Mouse (Mus musculus) forebrain, embryonic 14.5 days (tissue): ENCODE data around the gene Myh1. TPM values are rescaled to one million over a fixed set of nuclear protein-coding genes. Genes with fewer than 3 reads are reported as not detected.
A peak's percentile ranks its signal among the peaks of the same experiment; 100 is the strongest.

Source experiments
- ATAC-seq: fragments of 200-750 bp; cut with Nextera tagmentation; 2 replicates; pipeline ENCODE4 v1.8.0; 2017; ENCODE audit warnings: mild to moderate bottlenecking, moderate library complexity
- DNase-seq: peaks from one replicate; pipeline ENCODE4 v3.0.0-alpha.2; 2015; ENCODE audit warnings: low spot score
- H3K27ac ChIP-seq: fragments of 300-500 bp; sonication (generic); 2 replicates; pipeline ENCODE4 v1.5.1; 2014; ENCODE audit warnings: low read depth, mild to moderate bottlenecking, control low read depth, low read length, moderate library complexity
- H3K27me3 ChIP-seq: fragments of 300-500 bp; sonication (generic); replicated peaks from 2 replicates; pipeline ENCODE4 v1.6.1; 2014; ENCODE audit warnings: low read length, control low read depth, mixed read lengths; ENCODE audit not compliant: control insufficient read depth, insufficient read depth
- H3K36me3 ChIP-seq: fragments of 300-500 bp; sonication (generic); 2 replicates; pipeline ENCODE4 v1.6.1; 2014; ENCODE audit warnings: low read length, control low read depth; ENCODE audit not compliant: control insufficient read depth, insufficient read depth
- H3K4me1 ChIP-seq: fragments of 300-500 bp; sonication (generic); 2 replicates; pipeline ENCODE4 v1.6.1; 2014; ENCODE audit warnings: antibody characterized with exemption, low read length, control low read depth; ENCODE audit not compliant: control insufficient read depth, insufficient read depth
- H3K4me2 ChIP-seq: fragments of 300-500 bp; sonication (generic); 2 replicates; pipeline ENCODE4 v1.6.1; 2014; ENCODE audit warnings: mild to moderate bottlenecking, control low read depth, low read length
- H3K4me3 ChIP-seq: fragments of 300-500 bp; sonication (generic); 2 replicates; pipeline ENCODE4 v1.5.1; 2014; ENCODE audit warnings: low read depth, low read length, control low read depth
- H3K9ac ChIP-seq: fragments of 300-500 bp; sonication (generic); 2 replicates; pipeline ENCODE4 v1.6.1; 2014; ENCODE audit warnings: mild to moderate bottlenecking, low read length, control low read depth, moderate library complexity
- H3K9me3 ChIP-seq: fragments of 300-500 bp; sonication (generic); replicated peaks from 2 replicates; pipeline ENCODE4 v1.6.1; 2016; ENCODE audit warnings: low read length, control low read depth, mixed read lengths; ENCODE audit not compliant: control insufficient read depth
- WGBS: fragments of 180-500 bp; shearing (Covaris S2); extraction: QIAGEN DNeasy Blood & Tissue Kit; methylation state at CpG from one replicate; pipeline ENCODE4 v1.1.7; 2014; 5-methylcytosine and 5-hydroxymethylcytosine counted together
- polyA plus RNA-seq: library from polyadenylated mRNA; unstranded; fragments of >200 nt; fragmentation: Nextera tagmentation; extraction: Ambion mirVana; gene quantifications from 2 replicates; pipeline ENCODE4 v1.2.1, GENCODE M21; 2014

The Myh1 gene
- 0.10 TPM in 1 of 2 replicates, not detected in the other for polyA plus RNA-seq

GRCm38 (mm10) chr11:67199752-67200151 is at the start of gene Myh1:
Myh1 (plus strand) TSS chr11:67200052.
- no peaks in the 10 kb centered on the region for H3K36me3 ChIP-seq
- no peak within 1 kb of the TSS for H3K4me3 ChIP-seq
- no peak within 1 kb of the TSS for H3K27ac ChIP-seq
- H3K4me2 ChIP-seq: no peak within 1 kb of the TSS
- no peaks in the 10 kb centered on the region for H3K4me1 ChIP-seq
- 82% methylated on average over 4 of the region's 4 CpGs for WGBS
- no peak for ATAC-seq
- no peak for DNase-seq
- no peak within 1 kb of the TSS for H3K9ac ChIP-seq
- H3K9me3 ChIP-seq: no peaks in the 10 kb centered on the region
- no peaks in the 10 kb centered on the region for H3K27me3 ChIP-seq

- ATAC-seq (no peak), DNase-seq (no peak)
- no peaks in the 10 kb centered on the region for H3K9me3 ChIP-seq
- H3K27ac ChIP-seq: no peak overlapping the region
- no peak overlapping the region for H3K4me3 ChIP-seq
- no peaks in the 10 kb centered on the region for H3K27me3 ChIP-seq
- H3K9ac ChIP-seq: no peak overlapping the region
- 72% methylated on average over 2 of the region's 2 CpGs for WGBS
- H3K36me3 ChIP-seq: no peaks in the 10 kb centered on the region
- no peaks in the 10 kb centered on the region for H3K4me1 ChIP-seq
- no peak overlapping the region for H3K4me2 ChIP-seq
Measured at GRCm38 (mm10) chr11:67150237-67150636, 49.6 kb upstream of the Myh1 start.

- H3K4me2 ChIP-seq: no peak overlapping the region
- H3K9me3 ChIP-seq: no peaks in the 10 kb centered on the region
- ATAC-seq (no peak), DNase-seq (no peak)
- no peak overlapping the region for H3K4me3 ChIP-seq
- H3K4me1 ChIP-seq: no peaks in the 10 kb centered on the region
- no peak overlapping the region for H3K27ac ChIP-seq
- H3K27me3 ChIP-seq: no peaks in the 10 kb centered on the region
- H3K36me3 ChIP-seq: no peaks in the 10 kb centered on the region
- 67% methylated on average over 3 of the region's 3 CpGs for WGBS
- H3K9ac ChIP-seq: no peak overlapping the region
Measured at GRCm38 (mm10) chr11:67151159-67151558, 48.7 kb upstream of the Myh1 start.

GRCm38 (mm10) chr11:67151651-67152630 is 47.9 kb upstream of the Myh1 start:
- Histone ChIP-seq H3K4me3 (no peak overlapping the region), H3K9me3 (no peaks in the 10 kb centered on the region), H3K4me2 (no peak overlapping the region), H3K4me1 (no peaks in the 10 kb centered on the region), H3K27me3 (no peaks in the 10 kb centered on the region), H3K27ac (no peak overlapping the region), H3K36me3 (no peaks in the 10 kb centered on the region), H3K9ac (no peak overlapping the region)
- WGBS: 50% methylated on average over 16 of the region's 16 CpGs
- DNase-seq (peak; percentile 45), ATAC-seq (no peak)

- H3K36me3 ChIP-seq: no peaks in the 10 kb centered on the region
Measured at GRCm38 (mm10) chr11:67153123-67153522, 46.7 kb upstream of the Myh1 start.

GRCm38 (mm10) chr11:67153843-67154242 is 46.0 kb upstream of the Myh1 start:
- Histone ChIP-seq H3K9ac (no peak overlapping the region), H3K36me3 (no peaks in the 10 kb centered on the region), H3K4me2 (no peak overlapping the region), H3K27ac (no peak overlapping the region), H3K9me3 (no peaks in the 10 kb centered on the region), H3K4me1 (no peaks in the 10 kb centered on the region), H3K27me3 (no peaks in the 10 kb centered on the region), H3K4me3 (no peak overlapping the region)
- DNase-seq (no peak), ATAC-seq (no peak)
- WGBS: 77% methylated on average over 1 of the region's 1 CpGs

More at GRCm38 (mm10) chr11:67153123-67153522, 46.7 kb upstream of the Myh1 start:
- H3K4me3 ChIP-seq: no peak overlapping the region
- no peaks in the 10 kb centered on the region for H3K4me1 ChIP-seq
- ATAC-seq: no peak
- H3K27me3 ChIP-seq: no peaks in the 10 kb centered on the region
- peak; percentile 54 for DNase-seq
- H3K4me2 ChIP-seq: no peak overlapping the region
- no peak overlapping the region for H3K27ac ChIP-seq
- WGBS: 0% methylated on average over 1 of the region's 1 CpGs
- H3K9ac ChIP-seq: no peak overlapping the region
- H3K9me3 ChIP-seq: no peaks in the 10 kb centered on the region

GRCm38 (mm10) chr11:67155650-67156049 is 44.2 kb upstream of the Myh1 start:
- no peak for ATAC-seq
- H3K4me2 ChIP-seq: no peak overlapping the region
- H3K4me3 ChIP-seq: no peak overlapping the region
- H3K4me1 ChIP-seq: no peaks in the 10 kb centered on the region
- WGBS: 96% methylated on average over 2 of the region's 2 CpGs
- DNase-seq: no peak
- H3K27me3 ChIP-seq: no peaks in the 10 kb centered on the region
- no peak overlapping the region for H3K27ac ChIP-seq
- H3K36me3 ChIP-seq: no peaks in the 10 kb centered on the region
- no peaks in the 10 kb centered on the region for H3K9me3 ChIP-seq
- no peak overlapping the region for H3K9ac ChIP-seq

- no peak overlapping the region for H3K4me3 ChIP-seq
- 78% methylated on average over 3 of the region's 3 CpGs for WGBS
- no peak for ATAC-seq
- no peak overlapping the region for H3K9ac ChIP-seq
- no peak for DNase-seq
- H3K27me3 ChIP-seq: no peaks in the 10 kb centered on the region
- H3K4me1 ChIP-seq: no peaks in the 10 kb centered on the region
- H3K27ac ChIP-seq: no peak overlapping the region
- H3K36me3 ChIP-seq: no peaks in the 10 kb centered on the region
- no peaks in the 10 kb centered on the region for H3K9me3 ChIP-seq
- H3K4me2 ChIP-seq: no peak overlapping the region
Measured at GRCm38 (mm10) chr11:67160131-67160530, 39.7 kb upstream of the Myh1 start.

GRCm38 (mm10) chr11:67163701-67164100 is 36.2 kb upstream of the Myh1 start:
- ATAC-seq (no peak), DNase-seq (no peak)
- H3K9ac ChIP-seq: no peak overlapping the region
- H3K9me3 ChIP-seq: no peaks in the 10 kb centered on the region
- 89% methylated on average over 4 of the region's 4 CpGs for WGBS
- H3K4me1 ChIP-seq: no peaks in the 10 kb centered on the region
- H3K27ac ChIP-seq: no peak overlapping the region
- no peak overlapping the region for H3K4me3 ChIP-seq
- H3K27me3 ChIP-seq: no peaks in the 10 kb centered on the region
- H3K36me3 ChIP-seq: no peaks in the 10 kb centered on the region
- H3K4me2 ChIP-seq: no peak overlapping the region
